Mouse (Mus musculus): Measurements from ENCODE around the gene Nek7.

DNA sequence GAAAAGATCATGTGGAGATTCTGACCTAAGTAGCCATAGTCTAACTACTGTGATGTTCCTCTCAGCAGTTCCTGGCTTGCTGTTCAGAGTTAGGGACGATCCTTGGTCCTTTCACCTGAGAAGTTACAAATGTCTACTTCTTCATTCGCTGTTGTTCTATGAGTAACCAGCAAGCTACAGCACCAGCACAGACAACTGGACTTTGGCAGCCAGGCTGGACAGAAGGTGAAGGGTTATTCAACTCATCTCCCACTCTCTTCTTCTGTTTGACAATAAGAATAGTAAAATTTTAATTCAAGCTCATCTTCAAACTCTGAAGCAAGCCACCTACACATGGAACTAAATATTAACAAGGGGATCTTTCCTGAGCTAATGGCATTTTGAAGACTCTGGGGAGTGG lies 33.0 kb downstream of the Nek7 start:
- no peak for TF ChIP-seq CTCF (IDR thresholded peaks at IDR 0.05; ENCODE audit: extremely low read depth, insufficient read depth, low read length)
- TF ChIP-seq POLR2A (IDR thresholded peaks at IDR 0.05; ENCODE audit: extremely low read depth, insufficient read depth, low read length): no peak

Data from cortical plate, adult 2 months (tissue).